Mouse (Mus musculus) T-helper 1 cell (primary cell): ENCODE measurements around the gene Mtnr1b.

ENCODE experiments used
- in situ Hi-C: fragments of 300-600 bp; cut with MboI, MseI; formaldehyde crosslinking; loops from one replicate; pipeline ENCODE4 v1.15.1; 2025; ENCODE audit warnings: high pct_unique_total_duplicates

The Mtnr1b gene

DNA sequence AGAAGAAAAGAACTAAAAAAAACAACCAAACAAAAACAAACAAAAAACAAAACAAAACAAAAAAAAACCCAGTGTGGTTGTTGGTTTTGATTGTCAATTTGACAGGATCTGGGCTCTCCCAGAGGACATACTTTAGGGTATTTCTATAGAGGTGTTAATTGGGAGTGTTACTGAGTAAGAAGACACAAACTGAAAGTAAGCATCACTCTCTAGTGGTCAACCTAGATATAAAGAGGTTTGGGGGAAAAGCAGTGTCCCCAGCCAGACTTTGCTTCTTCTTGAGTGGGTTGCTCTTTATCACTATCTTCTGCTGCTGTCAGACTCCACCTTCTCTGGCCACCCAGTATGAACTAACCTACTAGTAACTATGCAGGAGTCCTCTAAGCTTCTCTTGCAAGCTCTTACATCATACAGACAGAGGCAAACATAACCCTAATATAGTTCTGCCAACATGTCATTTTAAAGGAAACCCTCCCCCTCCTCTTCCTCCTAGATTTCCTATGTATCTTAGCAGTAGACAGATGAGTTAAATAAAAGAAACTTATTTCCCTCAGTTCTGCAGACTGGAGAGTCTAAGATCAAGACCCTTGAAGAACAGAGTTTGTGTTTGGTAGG, 71.8 kb downstream of the Mtnr1b start:
- in situ Hi-C loops = no loop called here

DNA sequence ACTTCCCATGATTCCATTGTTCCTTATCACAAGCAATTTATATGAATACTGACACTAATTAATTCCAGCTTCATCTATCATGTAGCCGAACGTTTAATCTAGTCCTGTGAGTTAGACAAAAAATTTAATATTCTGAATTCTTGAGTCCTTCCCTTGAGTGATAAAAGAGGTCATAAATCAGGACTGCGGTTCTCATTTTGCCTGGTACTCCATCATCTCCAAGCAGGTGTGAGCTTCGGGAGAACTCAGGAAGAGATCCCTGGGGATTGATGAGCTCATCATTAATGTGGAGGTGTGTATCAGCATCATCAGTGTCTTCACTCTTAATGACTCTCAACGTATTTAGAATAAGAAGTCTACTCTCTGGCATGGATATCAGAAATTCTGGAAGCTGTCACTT, 74.0 kb downstream of the Mtnr1b start:
- in situ Hi-C loops = no loop called here

DNA sequence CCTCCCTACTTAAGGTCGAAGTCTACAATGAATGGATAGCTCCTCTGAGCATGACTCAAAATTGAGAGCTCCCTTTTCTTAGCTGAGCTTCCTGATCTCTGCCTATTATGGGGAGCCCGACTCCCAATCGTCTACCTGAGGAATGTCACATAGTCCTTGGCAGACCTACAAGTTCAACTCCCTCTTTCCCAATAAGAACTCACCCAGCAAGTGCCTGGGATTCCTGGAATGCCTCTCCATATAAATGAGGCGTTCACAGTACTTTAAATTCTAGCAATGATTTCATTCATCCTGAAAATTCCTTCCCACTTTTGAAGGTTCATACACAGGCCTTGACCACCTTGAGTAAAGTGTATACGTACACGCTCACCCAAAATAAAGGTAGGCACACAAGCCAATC, 79.9 kb downstream of the Mtnr1b start:
- in situ Hi-C loops = no loop called here

DNA sequence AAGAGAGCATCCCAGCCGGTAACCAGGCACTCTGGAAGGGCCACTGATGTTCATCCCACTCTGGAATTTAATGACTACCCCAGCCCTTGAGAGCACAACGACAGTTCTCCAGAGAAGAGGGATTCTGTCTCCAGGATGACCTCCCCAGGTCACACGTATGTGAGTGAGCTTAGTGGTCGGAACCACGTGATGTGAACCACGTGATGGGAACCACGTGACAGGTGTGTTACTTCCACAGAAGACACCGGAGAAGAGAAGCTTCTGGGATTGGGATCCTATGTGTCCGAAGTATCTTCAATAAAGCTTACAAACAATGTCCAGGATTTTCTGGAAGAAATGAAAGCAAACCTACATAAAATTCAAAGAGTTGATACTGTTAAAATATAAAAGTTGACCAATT, 82.3 kb downstream of the Mtnr1b start:
- in situ Hi-C loops = no loop called here

DNA sequence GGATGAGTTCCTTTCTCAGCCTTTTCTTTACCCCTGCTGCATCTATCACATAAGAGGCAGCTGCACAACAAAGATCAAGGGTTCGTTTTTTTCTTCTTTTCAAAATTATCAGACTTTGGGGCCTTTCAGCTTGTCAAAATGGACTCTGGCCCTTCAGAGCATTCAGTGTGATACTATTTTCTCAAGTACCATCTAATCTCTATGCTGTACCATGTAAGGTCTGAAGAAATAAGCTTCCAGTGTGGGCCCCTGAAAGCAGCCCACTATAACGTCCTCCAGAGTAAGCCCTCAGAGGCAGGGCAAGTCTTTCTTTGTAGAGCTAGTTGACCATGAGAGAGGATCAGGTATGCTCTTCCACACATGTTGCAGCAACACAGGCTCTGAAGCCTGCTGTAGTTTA, 87.7 kb downstream of the Mtnr1b start:
- in situ Hi-C loops = no loop called here

DNA sequence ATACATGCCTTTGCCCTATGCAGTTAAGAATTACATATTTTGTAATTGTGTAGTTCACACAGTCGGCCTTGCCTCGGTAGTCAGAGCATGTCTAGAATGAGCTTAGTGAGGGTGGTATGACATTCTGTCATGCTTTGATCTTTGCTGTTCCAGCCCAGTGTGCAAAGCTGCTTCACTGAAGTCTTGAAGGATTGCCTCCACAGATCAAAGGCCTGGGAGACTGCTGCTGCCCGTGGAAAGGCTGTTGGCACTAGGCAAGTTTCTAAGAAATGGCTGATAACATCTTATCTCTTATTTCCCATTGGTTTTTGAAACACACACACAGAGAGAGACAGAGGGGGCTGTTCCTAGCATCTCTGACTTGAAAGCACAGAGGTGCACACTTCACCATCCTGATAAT, 88.2 kb downstream of the Mtnr1b start:
- in situ Hi-C loops = no loop called here

DNA sequence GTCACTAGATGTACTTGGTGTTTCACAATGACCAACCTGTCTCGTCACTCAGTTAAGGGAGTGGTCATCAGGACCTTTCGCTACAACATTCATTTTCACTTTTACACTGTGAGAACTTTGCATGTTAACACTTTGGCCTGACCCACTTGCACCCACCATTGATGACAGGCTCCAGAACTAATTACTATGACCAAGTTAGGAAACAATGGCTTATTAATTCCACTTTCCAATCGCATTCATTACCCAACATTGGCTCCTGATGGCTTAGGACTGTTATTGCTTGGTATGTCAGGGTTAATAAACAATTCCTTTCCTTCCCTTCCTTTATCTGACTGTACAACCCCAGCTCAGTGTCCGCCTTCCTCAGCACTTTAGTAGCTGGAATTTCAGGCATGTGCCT, 92.4 kb downstream of the Mtnr1b start:
- in situ Hi-C loops = no loop called here

DNA sequence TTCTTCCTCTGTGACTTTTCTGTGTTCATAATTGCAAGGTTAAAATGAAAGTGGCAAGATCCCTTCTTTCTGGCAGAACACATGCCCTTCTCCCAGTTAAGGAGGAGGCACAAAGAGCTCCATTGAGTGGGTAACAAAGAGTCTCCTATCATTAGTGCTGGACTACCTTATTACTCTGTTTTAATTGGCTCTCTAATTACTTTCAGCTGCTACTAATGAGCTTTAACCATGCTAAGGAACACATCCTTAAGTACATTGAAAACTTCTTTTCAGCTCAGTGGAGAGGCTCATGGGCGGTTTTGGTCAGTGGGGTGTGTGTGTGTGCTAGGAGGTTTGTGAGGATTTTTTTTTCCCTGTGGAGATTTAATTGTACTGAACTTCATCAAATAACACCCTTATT, 99.4 kb downstream of the Mtnr1b start:
- in situ Hi-C loops = loop anchor here (5.0 kb wide), 1 partner anchor 97 kb away; the partner anchor contains the start of gene Mtnr1b
